Mouse (Mus musculus): ENCODE measurements around the gene Kng1. TPM values are rescaled to one million over a fixed set of nuclear protein-coding genes. Genes with fewer than 3 reads are reported as not detected.
"Not testable (repeated sequence)": the region's sequence is repeated elsewhere in the genome, so short reads cannot be mapped to it uniquely, and the experiment has no call there.

Kng1 gene
- 0.14 TPM in 1 of 2 replicates, not detected in the other for polyA plus RNA-seq (2015; fragmentation: Nextera tagmentation; extraction: Ambion mirVana)

GRCm38 (mm10) chr16:23057668-23058447, at the start of gene Kng1:
TSS of gene Kng1 (plus strand) at chr16:23057865.
- not testable (repeated sequence) for H3K9me3 ChIP-seq; H3K27me3 ChIP-seq; H3K4me3 ChIP-seq; H3K9ac ChIP-seq; H3K4me2 ChIP-seq; H3K4me1 ChIP-seq (replicated peaks); H3K36me3 ChIP-seq; H3K27ac ChIP-seq; ATAC-seq (ENCODE audit: low FRiP score)
- 87% methylated on average over 1 of the region's 1 CpGs for WGBS

GRCm38 (mm10) chr16:23013786-23014185, 43.9 kb upstream of the Kng1 start:
- not testable (repeated sequence) for H3K36me3 ChIP-seq; H3K27ac ChIP-seq; H3K27me3 ChIP-seq; H3K4me1 ChIP-seq (replicated peaks); H3K9ac ChIP-seq; H3K9me3 ChIP-seq; ATAC-seq (ENCODE audit: low FRiP score); H3K4me3 ChIP-seq; H3K4me2 ChIP-seq
- WGBS = 83% methylated on average over 2 of the region's 2 CpGs

- WGBS = 51% methylated on average over 8 of the region's 8 CpGs
- 0 out of 2 replicates have a peak overlapping the region, but pooled peaks have one; percentile 0 for H3K4me2 ChIP-seq
- not testable (repeated sequence) for H3K4me1 ChIP-seq (replicated peaks); ATAC-seq (ENCODE audit: low FRiP score); H3K4me3 ChIP-seq; H3K9me3 ChIP-seq; H3K9ac ChIP-seq; H3K27ac ChIP-seq; H3K27me3 ChIP-seq; H3K36me3 ChIP-seq
These were observed 43.0 kb upstream of the Kng1 start for GRCm38 (mm10) chr16:23014645-23015044.

- not testable (repeated sequence) for H3K27me3 ChIP-seq; H3K4me1 ChIP-seq (replicated peaks); H3K4me3 ChIP-seq; ATAC-seq (ENCODE audit: low FRiP score); H3K36me3 ChIP-seq; H3K27ac ChIP-seq; H3K4me2 ChIP-seq; H3K9ac ChIP-seq; H3K9me3 ChIP-seq
- 7% methylated on average over 1 of the region's 1 CpGs for WGBS
These were observed 37.1 kb upstream of the Kng1 start for GRCm38 (mm10) chr16:23020571-23020970.

- Histone ChIP-seq H3K4me1 (replicated peaks) (no peaks in the 10 kb centered on the region; the same call in 1 of the 2 replicates), H3K4me2 (no peak overlapping the region), H3K27ac (no peak overlapping the region), H3K4me3 (no peak overlapping the region), H3K36me3 (no peaks in the 10 kb centered on the region), H3K9me3 (no peaks in the 10 kb centered on the region), H3K27me3 (peaks cover 5% of the 10 kb centered on the region; the same call in 1 of the 2 replicates), H3K9ac (no peak overlapping the region)
- WGBS = 22% methylated on average over 6 of the region's 6 CpGs
- ATAC-seq (ENCODE audit: low FRiP score) = no peak
These were observed 32.6 kb upstream of the Kng1 start for GRCm38 (mm10) chr16:23025111-23025510.

GRCm38 (mm10) chr16:23026582-23026981, 31.1 kb upstream of the Kng1 start:
- Histone ChIP-seq H3K9ac (no peak overlapping the region), H3K27ac (no peak overlapping the region), H3K36me3 (no peaks in the 10 kb centered on the region), H3K27me3 (peaks cover 5% of the 10 kb centered on the region; the same call in 1 of the 2 replicates), H3K4me3 (no peak overlapping the region), H3K9me3 (no peaks in the 10 kb centered on the region), H3K4me2 (no peak overlapping the region), H3K4me1 (replicated peaks) (no peaks in the 10 kb centered on the region; the same call in 1 of the 2 replicates)
- no peak for ATAC-seq (ENCODE audit: low FRiP score)

- H3K4me2 ChIP-seq; H3K9ac ChIP-seq; H3K27me3 ChIP-seq; H3K36me3 ChIP-seq; ATAC-seq (ENCODE audit: low FRiP score); H3K9me3 ChIP-seq; H3K4me3 ChIP-seq; H3K27ac ChIP-seq; H3K4me1 ChIP-seq (replicated peaks): not testable (repeated sequence)
- 51% methylated on average over 3 of the region's 3 CpGs for WGBS
These were observed 30.3 kb upstream of the Kng1 start for GRCm38 (mm10) chr16:23027341-23027740.

- not testable (repeated sequence) for H3K4me3 ChIP-seq; H3K4me1 ChIP-seq (replicated peaks); H3K27ac ChIP-seq; H3K27me3 ChIP-seq; H3K36me3 ChIP-seq; H3K9ac ChIP-seq; H3K4me2 ChIP-seq; ATAC-seq (ENCODE audit: low FRiP score); H3K9me3 ChIP-seq
- 92% methylated on average over 3 of the region's 3 CpGs for WGBS
These were observed 28.6 kb upstream of the Kng1 start, which contains the start of gene Kng2 for GRCm38 (mm10) chr16:23028966-23029600. TSS of gene Kng2 (minus strand) at chr16:23029482.

- Histone ChIP-seq H3K27ac (no peak overlapping the region), H3K9ac (no peak overlapping the region), H3K4me1 (replicated peaks) (no peaks in the 10 kb centered on the region), H3K36me3 (no peaks in the 10 kb centered on the region), H3K4me3 (no peak overlapping the region), H3K27me3 (peaks cover 5% of the 10 kb centered on the region; the same call in 1 of the 2 replicates), H3K9me3 (no peaks in the 10 kb centered on the region), H3K4me2 (no peak overlapping the region)
- ATAC-seq (ENCODE audit: low FRiP score) = no peak
- WGBS = 89% methylated on average over 5 of the region's 5 CpGs
These were observed 26.8 kb upstream of the Kng1 start for GRCm38 (mm10) chr16:23030673-23031435.

- no peak for ATAC-seq (ENCODE audit: low FRiP score)
- no peaks in the 10 kb centered on the region for H3K4me1 ChIP-seq (replicated peaks)
These were observed 24.0 kb upstream of the Kng1 start for GRCm38 (mm10) chr16:23033673-23034072.

GRCm38 (mm10) chr16:23037744-23038143, 19.9 kb upstream of the Kng1 start:
- WGBS = 86% methylated on average over 7 of the region's 7 CpGs
- Histone ChIP-seq H3K36me3 (no peaks in the 10 kb centered on the region), H3K9me3 (no peaks in the 10 kb centered on the region), H3K27ac (no peak overlapping the region), H3K4me1 (replicated peaks) (no peaks in the 10 kb centered on the region), H3K9ac (no peak overlapping the region), H3K27me3 (no peaks in the 10 kb centered on the region), H3K4me2 (no peak overlapping the region), H3K4me3 (no peak overlapping the region)
- ATAC-seq (ENCODE audit: low FRiP score) = no peak

More at GRCm38 (mm10) chr16:23033673-23034072, 24.0 kb upstream of the Kng1 start:
- Histone ChIP-seq H3K4me2 (no peak overlapping the region), H3K4me3 (no peak overlapping the region), H3K36me3 (no peaks in the 10 kb centered on the region), H3K27me3 (no peaks in the 10 kb centered on the region), H3K9me3 (no peaks in the 10 kb centered on the region), H3K9ac (no peak overlapping the region), H3K27ac (no peak overlapping the region)
- WGBS = 89% methylated on average over 4 of the region's 4 CpGs

- 87% methylated on average over 4 of the region's 4 CpGs for WGBS
- no peaks in the 10 kb centered on the region for H3K4me1 ChIP-seq (replicated peaks)
- no peak for ATAC-seq (ENCODE audit: low FRiP score)
- H3K4me3 ChIP-seq = no peak overlapping the region
- H3K27ac ChIP-seq = no peak overlapping the region
- no peak overlapping the region for H3K4me2 ChIP-seq
- no peaks in the 10 kb centered on the region for H3K36me3 ChIP-seq
- H3K27me3 ChIP-seq = no peaks in the 10 kb centered on the region
- no peaks in the 10 kb centered on the region for H3K9me3 ChIP-seq
- H3K9ac ChIP-seq = no peak overlapping the region
These were observed 18.4 kb upstream of the Kng1 start for GRCm38 (mm10) chr16:23039281-23039680.

All from hindbrain, embryonic 13.5 days (tissue).